Mouse (Mus musculus) thymus, adult 2 months (tissue): ENCODE measurements around the gene Rab11fip4. TPM values are rescaled to one million over a fixed set of nuclear protein-coding genes. Genes with fewer than 3 reads are reported as not detected.
A peak's percentile ranks its signal among the peaks of the same experiment; 100 is the strongest.

Experiments used
- DNase-seq: peaks from one replicate; pipeline ENCODE4 v3.0.0; 2021
- H3K27ac ChIP-seq: fragments of 200-500 bp; 2 replicates; pipeline ENCODE4 v1.5.1; 2012; ENCODE audit warnings: low read length, control low read depth; ENCODE audit not compliant: control insufficient read depth, insufficient read depth
- H3K27me3 ChIP-seq: fragments of 200-500 bp; 2 replicates; pipeline ENCODE4 v1.6.1; 2012; ENCODE audit warnings: mild to moderate bottlenecking, low read length, moderate library complexity, mixed read lengths; ENCODE audit not compliant: control insufficient read depth, insufficient read depth
- H3K36me3 ChIP-seq: fragments of 200-500 bp; 2 replicates; pipeline ENCODE4 v1.6.1; 2012; ENCODE audit warnings: mild to moderate bottlenecking, low read length, moderate library complexity; ENCODE audit not compliant: control insufficient read depth, insufficient read depth
- H3K4me1 ChIP-seq: fragments of 200-500 bp; replicated peaks from 2 replicates; pipeline ENCODE4 v1.6.1; 2012; ENCODE audit warnings: low read length; ENCODE audit not compliant: control insufficient read depth, insufficient read depth
- H3K4me3 ChIP-seq: fragments of 200-500 bp; 2 replicates; pipeline ENCODE4 v1.5.1; 2012; ENCODE audit warnings: mild to moderate bottlenecking, low read length, control low read depth, moderate library complexity; ENCODE audit not compliant: control insufficient read depth, insufficient read depth
- CTCF ChIP-seq: fragments of 200-500 bp; IDR thresholded peaks from 2 replicates; pipeline ENCODE4 v1.5.1; 2012; ENCODE audit warnings: mild to moderate bottlenecking, control low read depth, low read length, moderate library complexity, borderline replicate concordance; ENCODE audit not compliant: control insufficient read depth, poor library complexity, insufficient read depth; ENCODE audit errors: extremely low read depth
- POLR2A ChIP-seq: fragments of 200-500 bp; IDR thresholded peaks from 2 replicates; pipeline ENCODE4 v1.6.1; 2012; ENCODE audit warnings: mild to moderate bottlenecking, low read length, control low read depth, moderate library complexity; ENCODE audit not compliant: control insufficient read depth, poor library complexity, insufficient read depth; ENCODE audit errors: extremely low read depth
- WGBS: fragments of 180-500 bp; shearing (Covaris S2); methylation state at CpG from one replicate; pipeline ENCODE4 v1.1.7; 2018; 5-methylcytosine and 5-hydroxymethylcytosine counted together
- polyA plus RNA-seq: library from polyadenylated mRNA; depleted of rRNA; stranded (reverse); fragments of >200 nt; gene quantifications from 2 replicates; pipeline ENCODE4 v1.2.3, GENCODE M21; 2012

Rab11fip4 gene
- polyA plus RNA-seq, 1 experiment: 36.8 TPM

- no peaks in the 10 kb centered on the region for H3K27me3 ChIP-seq
- no peak for DNase-seq
- H3K36me3 ChIP-seq: no peaks in the 10 kb centered on the region
- no peak overlapping the region for H3K27ac ChIP-seq
- H3K4me1 ChIP-seq: peaks cover 30% of the 10 kb centered on the region
- no peak overlapping the region for H3K4me3 ChIP-seq
- TF ChIP-seq POLR2A (no peak), CTCF (no peak)
- 94% methylated on average over 6 of the region's 6 CpGs for WGBS
These were observed 44.8 kb downstream of the Rab11fip4 start for GRCm38 (mm10) chr11:79635661-79636449.

- TF ChIP-seq POLR2A (no peak), CTCF (no peak)
- Histone ChIP-seq H3K27ac (no peak overlapping the region), H3K4me3 (no peak overlapping the region), H3K36me3 (no peaks in the 10 kb centered on the region), H3K27me3 (no peaks in the 10 kb centered on the region), H3K4me1 (peaks cover 33% of the 10 kb centered on the region)
- 95% methylated on average over 1 of the region's 1 CpGs for WGBS
- DNase-seq: no peak
These were observed 45.5 kb downstream of the Rab11fip4 start for GRCm38 (mm10) chr11:79636481-79636880.

- no peaks in the 10 kb centered on the region for H3K27me3 ChIP-seq
- no peak for TF ChIP-seq CTCF
- no peak for TF ChIP-seq POLR2A
- no peak for DNase-seq
- no peak overlapping the region for H3K4me3 ChIP-seq
- no peaks in the 10 kb centered on the region for H3K36me3 ChIP-seq
- no peak overlapping the region for H3K27ac ChIP-seq
- H3K4me1 ChIP-seq: peaks cover 25% of the 10 kb centered on the region
- WGBS: 98% methylated on average over 5 of the region's 5 CpGs
These were observed 47.7 kb downstream of the Rab11fip4 start for GRCm38 (mm10) chr11:79638691-79639090.

- DNase-seq: peak; percentile 58
These were observed 50.1 kb downstream of the Rab11fip4 start for GRCm38 (mm10) chr11:79640940-79641733.

GRCm38 (mm10) chr11:79643730-79644129 lies 52.7 kb downstream of the Rab11fip4 start:
- WGBS: 97% methylated on average over 9 of the region's 9 CpGs

More at GRCm38 (mm10) chr11:79640940-79641733, 50.1 kb downstream of the Rab11fip4 start:
- Histone ChIP-seq H3K27me3 (no peaks in the 10 kb centered on the region), H3K36me3 (no peaks in the 10 kb centered on the region), H3K27ac (peak overlapping the region; percentile 88), H3K4me3 (no peak overlapping the region), H3K4me1 (peaks cover 25% of the 10 kb centered on the region)
- TF ChIP-seq POLR2A: no peak
- peak; percentile 31; the same call in 1 of the 2 replicates for TF ChIP-seq CTCF
- 15% methylated on average over 8 of the region's 8 CpGs for WGBS

GRCm38 (mm10) chr11:79644717-79645191 lies 53.7 kb downstream of the Rab11fip4 start:
- Histone ChIP-seq H3K4me3 (no peak overlapping the region), H3K27ac (no peak overlapping the region), H3K27me3 (no peaks in the 10 kb centered on the region), H3K36me3 (no peaks in the 10 kb centered on the region), H3K4me1 (peaks cover 24% of the 10 kb centered on the region)
- no peak for DNase-seq
- 73% methylated on average over 8 of the region's 8 CpGs for WGBS
- TF ChIP-seq CTCF (no peak), POLR2A (no peak)

More at GRCm38 (mm10) chr11:79643730-79644129, 52.7 kb downstream of the Rab11fip4 start:
- no peak for DNase-seq
- TF ChIP-seq CTCF (no peak), POLR2A (no peak)
- no peaks in the 10 kb centered on the region for H3K36me3 ChIP-seq
- H3K27ac ChIP-seq: no peak overlapping the region
- H3K4me1 ChIP-seq: peaks cover 25% of the 10 kb centered on the region
- H3K4me3 ChIP-seq: no peak overlapping the region
- H3K27me3 ChIP-seq: no peaks in the 10 kb centered on the region
